Mouse (Mus musculus) G1E (cell line): ENCODE results near the gene Wdr73. TPM values are rescaled to one million over a fixed set of nuclear protein-coding genes. Genes with fewer than 3 reads are reported as not detected.

Experiments used
- ATAC-seq: 2 replicates; pipeline ENCODE4 v1.8.0; 2016; ENCODE audit warnings: mild to moderate bottlenecking; ENCODE audit not compliant: insufficient number of reproducible peaks, poor library complexity, low FRiP score, severe bottlenecking; ENCODE audit errors: extremely low read depth
- DNase-seq: peaks from one replicate; pipeline ENCODE4 v3.0.0; 2012; ENCODE audit warnings: low spot score
- H3K27me3 ChIP-seq: 2 replicates; pipeline ENCODE4 v1.6.1; 2012; ENCODE audit warnings: mild to moderate bottlenecking, low read length, inconsistent platforms; ENCODE audit not compliant: insufficient read depth
- H3K36me3 ChIP-seq: replicated peaks from 2 replicates; pipeline ENCODE3; 2012; ENCODE audit warnings: mild to moderate bottlenecking, inconsistent platforms
- H3K4me1 ChIP-seq: 2 replicates; pipeline ENCODE4 v1.6.1; 2012; ENCODE audit warnings: low read depth, low read length, inconsistent platforms, mixed read lengths; ENCODE audit not compliant: insufficient read depth
- H3K4me3 ChIP-seq: 2 replicates; pipeline ENCODE4 v1.5.1; 2012; ENCODE audit warnings: low read depth, mild to moderate bottlenecking, inconsistent platforms, low read length, moderate library complexity, mixed read lengths
- H3K9me3 ChIP-seq: replicated peaks from 2 replicates; pipeline ENCODE4 v1.6.1; 2012; ENCODE audit warnings: inconsistent platforms
- CTCF ChIP-seq: IDR thresholded peaks from 2 replicates; pipeline ENCODE4 v1.5.1; 2012; ENCODE audit warnings: low read depth, low read length, inconsistent platforms, mixed read lengths
- GATA1 ChIP-seq: IDR thresholded peaks from 2 replicates; pipeline ENCODE4 v1.6.1; 2012; ENCODE audit warnings: borderline replicate concordance, low read length, inconsistent platforms, mixed read lengths
- GATA2 ChIP-seq: IDR thresholded peaks from 2 replicates; pipeline ENCODE4 v1.6.1; 2012; ENCODE audit warnings: low read depth, low read length, inconsistent platforms, borderline replicate concordance
- POLR2AphosphoS5 ChIP-seq: IDR thresholded peaks from 2 replicates; pipeline ENCODE4 v1.6.1; 2012; ENCODE audit warnings: low read depth, low read length, inconsistent platforms; ENCODE audit not compliant: insufficient replicate concordance
- TAL1 ChIP-seq: conservative IDR thresholded peaks from 2 replicates; pipeline ENCODE4 v1.6.1; 2012; ENCODE audit warnings: low read depth, low read length, inconsistent platforms, mixed read lengths
- polyA plus RNA-seq: library from polyadenylated mRNA; stranded (reverse); fragments of >175 nt; gene quantifications from 2 replicates; pipeline ENCODE4 v1.2.3, GENCODE M21; 2012
- total RNA-seq, 2 experiments: library from RNA; stranded (forward) in 1 of 2; stranded (reverse) in 1 of 2; fragments of 200-1000 nt in 1 of 2; fragments of >200 nt in 1 of 2; fragmentation: Nextera tagmentation in 1 of 2; gene quantifications; 2 replicates each; pipeline ENCODE4 v1.2.3; 2014 to 2017

Wdr73 gene
- total and polyA plus RNA-seq, 3 experiments = 14.4 to 31.1 (median 19.0) TPM

DNA sequence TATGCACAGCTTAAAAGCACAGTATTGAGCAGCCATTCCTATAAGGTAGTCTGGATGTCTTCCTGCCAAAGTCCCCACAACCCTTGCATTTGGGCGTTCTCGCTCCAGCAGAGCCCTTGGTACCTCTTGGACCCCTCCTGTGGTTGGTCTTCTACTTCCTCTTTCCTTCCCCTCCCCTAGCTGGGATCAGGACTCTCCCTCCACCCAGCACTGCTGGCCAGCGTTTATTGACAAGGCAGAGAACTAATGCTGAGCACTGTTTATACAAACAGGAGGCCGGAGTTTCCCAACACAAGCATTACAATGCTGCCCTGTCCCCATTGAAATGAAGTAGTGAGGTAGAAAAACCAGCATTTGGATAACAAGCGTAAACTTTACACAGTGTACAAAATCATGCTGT lies 28.0 kb downstream of the Wdr73 start:
- no peak for TF ChIP-seq POLR2AphosphoS5
- TF ChIP-seq GATA2 = no peak
- TF ChIP-seq CTCF = no peak
- no peak for TF ChIP-seq TAL1
- TF ChIP-seq GATA1 = no peak
- no peaks in the 10 kb centered on the region; the same call in 1 of the 2 replicates for H3K9me3 ChIP-seq
- DNase-seq (peak; percentile 37), ATAC-seq (no peak)
- H3K36me3 ChIP-seq = peaks cover 45% of the 10 kb centered on the region
- no peaks in the 10 kb centered on the region for H3K27me3 ChIP-seq
- no peak overlapping the region for H3K4me3 ChIP-seq
- peaks cover 7% of the 10 kb centered on the region for H3K4me1 ChIP-seq

DNA sequence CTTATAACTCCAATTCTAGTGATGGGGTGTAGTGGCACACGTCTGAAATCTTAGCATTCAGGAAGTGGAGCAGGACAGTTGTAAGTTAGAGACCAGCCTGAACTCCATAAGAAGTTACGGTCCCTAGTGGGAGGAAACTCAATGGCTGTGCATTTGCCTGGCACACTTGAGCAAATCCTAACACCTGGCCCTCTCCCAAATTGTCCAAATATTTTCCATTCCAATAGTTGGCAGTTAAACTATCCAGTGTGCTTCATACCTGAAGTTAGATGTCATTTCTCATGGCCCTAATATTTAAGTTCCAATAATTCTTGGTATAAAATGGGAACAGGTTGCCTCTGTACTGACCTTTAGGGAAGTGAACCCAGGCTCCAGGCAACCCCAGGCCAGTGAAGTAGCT lies 32.4 kb downstream of the Wdr73 start:
- Histone ChIP-seq H3K4me1 (peaks cover 16% of the 10 kb centered on the region), H3K27me3 (no peaks in the 10 kb centered on the region), H3K36me3 (peaks cover 40% of the 10 kb centered on the region), H3K4me3 (no peak overlapping the region), H3K9me3 (no peaks in the 10 kb centered on the region)
- ATAC-seq = no peak
- no peak for TF ChIP-seq GATA1
- no peak for TF ChIP-seq TAL1
- TF ChIP-seq CTCF = no peak
- TF ChIP-seq GATA2 = no peak
- TF ChIP-seq POLR2AphosphoS5 = no peak
- DNase-seq = no peak

DNA sequence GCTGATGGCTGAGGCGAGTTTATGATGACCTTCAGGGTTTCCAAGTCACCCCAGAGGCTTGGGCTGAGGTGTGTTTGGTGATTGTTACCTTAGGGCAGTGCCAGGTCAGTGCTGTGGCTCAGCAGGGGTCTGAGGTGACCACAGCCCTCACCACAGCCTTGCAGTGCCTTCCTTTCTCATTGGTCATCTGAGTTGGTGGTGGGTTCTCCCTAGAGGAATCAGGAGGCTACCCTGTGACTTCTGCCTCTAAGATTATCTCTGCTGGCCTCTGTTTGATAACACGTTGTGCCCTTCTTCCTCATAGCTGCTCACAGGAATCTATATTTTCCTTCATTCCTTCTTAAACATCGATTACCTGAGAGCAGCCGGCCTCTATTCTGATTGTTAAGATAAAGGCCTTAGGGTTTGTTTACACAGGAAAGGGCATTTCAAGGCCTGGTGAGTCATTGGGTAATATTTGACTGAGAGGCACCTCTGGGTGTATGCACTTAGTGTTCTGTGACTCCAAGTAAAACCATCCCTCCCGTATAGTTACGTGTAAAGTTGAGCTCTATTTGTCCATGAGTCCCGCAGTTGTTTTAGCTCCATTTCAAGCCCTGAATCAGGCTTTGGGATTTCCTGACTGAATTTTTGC lies 34.4 kb downstream of the Wdr73 start:
- peaks cover 16% of the 10 kb centered on the region for H3K4me1 ChIP-seq
- ATAC-seq (no peak), DNase-seq (no peak)
- H3K36me3 ChIP-seq = peaks cover 47% of the 10 kb centered on the region
- H3K27me3 ChIP-seq = no peaks in the 10 kb centered on the region
- TF ChIP-seq GATA2 = no peak
- no peak for TF ChIP-seq TAL1
- TF ChIP-seq CTCF = no peak
- no peak for TF ChIP-seq POLR2AphosphoS5
- TF ChIP-seq GATA1 = no peak
- H3K4me3 ChIP-seq = no peak overlapping the region
- H3K9me3 ChIP-seq = no peaks in the 10 kb centered on the region

DNA sequence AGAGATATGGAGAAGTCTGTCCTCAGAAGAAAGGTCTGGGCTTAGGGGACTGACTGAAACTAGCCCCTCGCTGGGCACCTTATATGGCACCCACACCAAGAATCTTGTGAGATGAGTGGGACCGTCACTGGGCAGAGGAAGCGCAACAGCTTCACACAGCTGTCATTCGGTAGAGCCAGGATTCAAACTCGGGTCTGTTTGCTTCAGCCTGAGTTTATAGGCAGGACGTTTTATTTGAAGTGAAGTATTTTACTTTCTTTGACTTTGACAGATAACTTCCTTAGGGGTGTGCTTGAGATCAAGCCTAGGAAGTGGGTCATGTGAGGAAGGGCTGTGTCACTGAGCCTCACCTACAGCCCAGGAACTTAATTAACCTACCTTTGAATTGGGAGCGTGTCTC lies 35.5 kb downstream of the Wdr73 start:
- H3K9me3 ChIP-seq = no peaks in the 10 kb centered on the region
- TF ChIP-seq CTCF = no peak
- H3K4me1 ChIP-seq = peaks cover 25% of the 10 kb centered on the region
- DNase-seq (no peak), ATAC-seq (no peak)
- peaks cover 43% of the 10 kb centered on the region for H3K36me3 ChIP-seq
- no peak overlapping the region for H3K4me3 ChIP-seq
- H3K27me3 ChIP-seq = no peaks in the 10 kb centered on the region

DNA sequence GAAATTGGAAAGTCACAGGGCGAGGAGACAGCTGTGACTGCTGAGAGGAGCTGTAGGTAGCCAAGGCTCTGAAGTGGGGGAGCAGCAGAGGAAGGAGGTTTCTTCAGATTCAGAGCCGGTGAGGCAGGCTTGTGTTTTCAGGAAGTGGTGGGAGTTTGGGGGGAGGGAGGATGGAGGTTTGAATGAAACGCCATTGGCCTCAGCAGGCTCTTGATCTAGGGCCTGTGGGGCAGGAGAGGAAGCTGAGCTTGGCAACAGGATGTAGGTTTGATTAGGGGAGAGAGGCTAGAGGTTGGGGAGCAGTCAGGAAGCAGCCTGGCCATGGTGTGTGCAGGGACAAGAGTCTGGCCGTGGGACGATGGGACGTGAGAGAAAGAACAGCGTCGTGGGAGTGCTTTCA lies 36.2 kb downstream of the Wdr73 start:
- Histone ChIP-seq H3K4me3 (no peak overlapping the region), H3K9me3 (no peaks in the 10 kb centered on the region), H3K36me3 (peaks cover 43% of the 10 kb centered on the region), H3K27me3 (no peaks in the 10 kb centered on the region), H3K4me1 (peaks cover 31% of the 10 kb centered on the region)
- TF ChIP-seq CTCF (no peak), POLR2AphosphoS5 (no peak), GATA2 (no peak), GATA1 (no peak), TAL1 (no peak)
- DNase-seq (no peak), ATAC-seq (no peak)

DNA sequence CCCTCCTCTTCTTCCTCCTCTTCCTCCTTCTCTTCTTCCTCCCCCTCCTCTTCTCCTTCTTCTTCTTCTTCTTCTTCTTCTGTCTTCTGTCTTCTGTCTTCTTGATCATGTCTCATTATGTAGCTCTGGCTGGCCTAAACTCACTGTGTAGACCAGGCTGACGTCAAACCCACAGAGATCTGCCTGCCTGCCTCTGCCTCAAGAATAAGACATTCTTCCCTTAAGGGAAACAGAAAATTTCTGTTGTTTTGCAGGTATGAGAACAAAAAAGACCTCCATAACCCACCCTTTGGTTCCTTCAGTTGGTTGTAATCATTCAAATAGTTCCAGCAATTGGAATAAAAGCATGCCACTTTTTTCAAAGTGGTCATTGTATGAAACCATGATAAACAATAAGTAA lies 36.9 kb downstream of the Wdr73 start:
- TF ChIP-seq POLR2AphosphoS5 = no peak
- no peak for TF ChIP-seq CTCF
- TF ChIP-seq GATA1 = no peak
- no peak for TF ChIP-seq TAL1
- Histone ChIP-seq H3K4me1 (peaks cover 35% of the 10 kb centered on the region), H3K9me3 (no peaks in the 10 kb centered on the region), H3K4me3 (no peak overlapping the region), H3K36me3 (peaks cover 41% of the 10 kb centered on the region), H3K27me3 (no peaks in the 10 kb centered on the region)
- ATAC-seq (no peak), DNase-seq (no peak)

DNA sequence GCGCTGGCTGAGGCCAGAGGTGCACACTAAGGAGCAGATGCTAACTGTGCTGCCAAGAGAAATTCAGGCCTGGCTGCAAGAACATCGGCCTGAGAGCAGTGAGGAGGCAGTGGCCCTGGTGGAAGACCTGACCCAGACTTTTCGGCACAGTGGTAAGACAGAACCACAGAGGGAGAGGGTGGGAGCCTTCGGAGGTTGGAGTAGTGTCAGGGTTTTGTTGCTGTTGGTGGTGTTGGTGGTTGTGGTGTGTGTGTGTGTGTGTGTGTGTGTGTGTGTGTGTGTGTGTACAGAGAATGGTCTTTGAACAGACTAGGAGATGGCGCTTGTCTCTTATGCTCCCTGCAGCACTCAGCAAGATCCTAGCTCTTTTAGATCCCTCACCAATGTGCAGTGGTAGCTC lies 37.5 kb downstream of the Wdr73 start:
- Histone ChIP-seq H3K27me3 (no peaks in the 10 kb centered on the region), H3K9me3 (no peaks in the 10 kb centered on the region)

More for the DNA sequence above, 37.5 kb downstream of the Wdr73 start:
- no peak overlapping the region for H3K4me3 ChIP-seq
- TF ChIP-seq TAL1 = no peak
- TF ChIP-seq GATA1 = no peak
- TF ChIP-seq CTCF = no peak
- TF ChIP-seq POLR2AphosphoS5 = no peak
- no peak for TF ChIP-seq GATA2
- ATAC-seq = no peak
- H3K36me3 ChIP-seq = peaks cover 36% of the 10 kb centered on the region
- H3K4me1 ChIP-seq = peaks cover 35% of the 10 kb centered on the region
- DNase-seq = no peak
